Mouse (Mus musculus) MEL (cell line): Measurements from ENCODE around the gene Rabep2.

Experiments
- CHD1 ChIP-seq: IDR thresholded peaks from 2 replicates; pipeline ENCODE4 v1.6.1; 2012; ENCODE audit warnings: low read depth, mild to moderate bottlenecking, inconsistent platforms, low read length, improper control_type of control experiment
- CHD2 ChIP-seq: IDR thresholded peaks from 2 replicates; pipeline ENCODE4 v1.6.1; 2011; ENCODE audit warnings: low read length, improper control_type of control experiment
- CTCF ChIP-seq, 3 experiments: IDR thresholded peaks in 2 of 3; conservative IDR thresholded peaks in 1 of 3; 2 replicates each; pipeline ENCODE4 v1.5.1; 2011 to 2012; ENCODE audit warnings: low read length in 3 of 3, low read depth in 2 of 3, mild to moderate bottlenecking in 2 of 3, improper control_type of control experiment in 1 of 3, inconsistent platforms in 1 of 3, mixed read lengths in 1 of 3, moderate library complexity in 1 of 3; ENCODE audit not compliant: control insufficient read depth in 1 of 3, insufficient read depth in 1 of 3, poor library complexity in 1 of 3, severe bottlenecking in 1 of 3
- EP300 ChIP-seq, 2 experiments: IDR thresholded peaks; 2 replicates each; pipeline ENCODE4 v1.6.1; 2011; ENCODE audit warnings: improper control_type of control experiment in 2 of 2, low read length in 2 of 2, low read depth in 1 of 2, mild to moderate bottlenecking in 1 of 2
- GABPA ChIP-seq: IDR thresholded peaks from 2 replicates; pipeline ENCODE4 v1.6.1; 2012; ENCODE audit warnings: low read depth, mild to moderate bottlenecking, inconsistent platforms, low read length, improper control_type of control experiment, moderate library complexity
- GATA1 ChIP-seq: IDR thresholded peaks from 2 replicates; pipeline ENCODE4 v1.6.1; 2011; ENCODE audit warnings: low read depth, low read length, improper control_type of control experiment
- HCFC1 ChIP-seq: IDR thresholded peaks from 2 replicates; pipeline ENCODE4 v1.6.1; 2012; ENCODE audit warnings: low read depth, mild to moderate bottlenecking, inconsistent platforms, low read length, improper control_type of control experiment, moderate library complexity
- MEF2A ChIP-seq: IDR thresholded peaks from 2 replicates; pipeline ENCODE4 v1.6.1; 2014; ENCODE audit warnings: low read depth, mild to moderate bottlenecking, inconsistent platforms, low read length, improper control_type of control experiment; ENCODE audit not compliant: poor library complexity, insufficient replicate concordance, severe bottlenecking; ENCODE audit errors: extremely low read depth
- POLR2A ChIP-seq, 2 experiments: IDR thresholded peaks; 2 replicates each; pipeline ENCODE4 v1.6.1; 2011 to 2012; ENCODE audit warnings: low read length in 2 of 2, mild to moderate bottlenecking in 2 of 2, control low read depth in 1 of 2, improper control_type of control experiment in 1 of 2, low read depth in 1 of 2, moderate library complexity in 1 of 2; ENCODE audit not compliant: control insufficient read depth in 1 of 2, insufficient read depth in 1 of 2, poor library complexity in 1 of 2
- POLR2AphosphoS2 ChIP-seq: IDR thresholded peaks from 2 replicates; pipeline ENCODE4 v1.6.1; 2011; ENCODE audit warnings: low read length, improper control_type of control experiment
- POLR2AphosphoS5 ChIP-seq: IDR thresholded peaks from 2 replicates; pipeline ENCODE4 v1.6.1; 2012; ENCODE audit warnings: low read depth, borderline replicate concordance, mild to moderate bottlenecking, inconsistent platforms, low read length, moderate library complexity, mixed read lengths
- TAL1 ChIP-seq: IDR thresholded peaks from 2 replicates; pipeline ENCODE4 v1.6.1; 2012; ENCODE audit warnings: mild to moderate bottlenecking, inconsistent platforms, low read length, moderate library complexity, mixed read lengths
- TCF12 ChIP-seq: IDR thresholded peaks from 2 replicates; pipeline ENCODE4 v1.6.1; 2014; ENCODE audit warnings: low read depth, mild to moderate bottlenecking, inconsistent platforms, low read length, improper control_type of control experiment, moderate library complexity
- ZKSCAN1 ChIP-seq: IDR thresholded peaks from 2 replicates; pipeline ENCODE4 v1.6.1; 2012; ENCODE audit warnings: low read depth, mild to moderate bottlenecking, inconsistent platforms, low read length, improper control_type of control experiment, moderate library complexity

- peak; percentile 72 for TF ChIP-seq TCF12
- peak; percentile 94 for TF ChIP-seq HCFC1
- TF ChIP-seq POLR2A (IDR thresholded peaks at IDR 0.05; ENCODE audit: control insufficient read depth in 1 of 2, insufficient read depth in 1 of 2, low read depth in 1 of 2, low read length in 2 of 2, poor library complexity in 1 of 2): peak; percentile 52 to 72; a peak in 3 of 4 replicates
- 0 out of 2 replicates have a peak, but pooled peaks have one; percentile 35 for TF ChIP-seq POLR2AphosphoS2
- TF ChIP-seq MEF2A: no peak
- no peak for TF ChIP-seq CHD1
- no peak for TF ChIP-seq CHD2
- no peak for TF ChIP-seq POLR2AphosphoS5
- peak in 2 of 3 experiments; percentile 21 to 26; a peak in 2 of 6 replicates for TF ChIP-seq CTCF (IDR thresholded peaks at IDR 0.05 in 2 of 3, conservative IDR thresholded peaks at IDR 0.05 in 1 of 3; ENCODE audit: control insufficient read depth in 1 of 3, insufficient read depth in 1 of 3, low read depth in 2 of 3, low read length in 3 of 3, poor library complexity in 1 of 3, severe bottlenecking in 1 of 3)
- TF ChIP-seq EP300 (IDR thresholded peaks at IDR 0.05; ENCODE audit: low read depth in 1 of 2, low read length in 2 of 2): no peak
- TF ChIP-seq GABPA: peak; percentile 12; the same call in 1 of the 2 replicates
- no peak for TF ChIP-seq ZKSCAN1
- TF ChIP-seq GATA1: no peak
- no peak for TF ChIP-seq TAL1
Measured at GRCm38 (mm10) chr7:126487052-126487483, 58.5 kb downstream of the Rabep2 start, which contains the start of gene Tufm.
